Mouse (Mus musculus) midbrain, embryonic 13.5 days (tissue): ENCODE data around the gene Lrrc8b. TPM values are rescaled to one million over a fixed set of nuclear protein-coding genes. Genes with fewer than 3 reads are reported as not detected.

Source experiments
- ATAC-seq: fragments of 200-750 bp; cut with Nextera tagmentation; 2 replicates; pipeline ENCODE4 v1.8.0; 2017; ENCODE audit warnings: mild to moderate bottlenecking, moderate TSS enrichment, moderate library complexity
- H3K27ac ChIP-seq: fragments of 300-500 bp; sonication (generic); 2 replicates; pipeline ENCODE4 v1.5.1; 2015; ENCODE audit warnings: inconsistent platforms, mild to moderate bottlenecking, moderate library complexity
- H3K27me3 ChIP-seq: fragments of 300-500 bp; sonication (generic); 2 replicates; pipeline ENCODE4 v1.6.1; 2015; ENCODE audit warnings: mild to moderate bottlenecking, inconsistent platforms
- H3K36me3 ChIP-seq: fragments of 300-500 bp; sonication (generic); 2 replicates; pipeline ENCODE4 v1.6.1; 2015; ENCODE audit warnings: mild to moderate bottlenecking, inconsistent platforms
- H3K4me1 ChIP-seq: fragments of 300-500 bp; sonication (generic); replicated peaks from 2 replicates; pipeline ENCODE4 v1.6.1; 2015; ENCODE audit warnings: inconsistent platforms
- H3K4me2 ChIP-seq: fragments of 300-500 bp; sonication (generic); replicated peaks from 2 replicates; pipeline ENCODE4 v1.6.1; 2015; ENCODE audit warnings: moderate library complexity, mild to moderate bottlenecking, inconsistent platforms
- H3K4me3 ChIP-seq: fragments of 300-500 bp; sonication (generic); replicated peaks from 2 replicates; pipeline ENCODE4 v1.5.1; 2015; ENCODE audit warnings: mild to moderate bottlenecking, inconsistent platforms
- H3K9ac ChIP-seq: fragments of 300-500 bp; sonication (generic); replicated peaks from 2 replicates; pipeline ENCODE4 v1.6.1; 2015; ENCODE audit warnings: mild to moderate bottlenecking, inconsistent platforms
- H3K9me3 ChIP-seq: fragments of 300-500 bp; sonication (generic); 2 replicates; pipeline ENCODE4 v1.6.1; 2016; ENCODE audit warnings: mild to moderate bottlenecking, inconsistent platforms
- WGBS: fragments of 180-500 bp; shearing (Covaris S2); methylation state at CpG from one replicate; pipeline ENCODE4 v1.1.7; 2015; 5-methylcytosine and 5-hydroxymethylcytosine counted together
- polyA plus RNA-seq: library from polyadenylated mRNA; unstranded; fragments of >200 nt; fragmentation: Nextera tagmentation; extraction: Ambion mirVana; gene quantifications from 2 replicates; pipeline ENCODE4 v1.2.1, GENCODE M21; 2015

The Lrrc8b gene
- polyA plus RNA-seq, 1 experiment from 2014 or later, result 11.3 TPM

DNA sequence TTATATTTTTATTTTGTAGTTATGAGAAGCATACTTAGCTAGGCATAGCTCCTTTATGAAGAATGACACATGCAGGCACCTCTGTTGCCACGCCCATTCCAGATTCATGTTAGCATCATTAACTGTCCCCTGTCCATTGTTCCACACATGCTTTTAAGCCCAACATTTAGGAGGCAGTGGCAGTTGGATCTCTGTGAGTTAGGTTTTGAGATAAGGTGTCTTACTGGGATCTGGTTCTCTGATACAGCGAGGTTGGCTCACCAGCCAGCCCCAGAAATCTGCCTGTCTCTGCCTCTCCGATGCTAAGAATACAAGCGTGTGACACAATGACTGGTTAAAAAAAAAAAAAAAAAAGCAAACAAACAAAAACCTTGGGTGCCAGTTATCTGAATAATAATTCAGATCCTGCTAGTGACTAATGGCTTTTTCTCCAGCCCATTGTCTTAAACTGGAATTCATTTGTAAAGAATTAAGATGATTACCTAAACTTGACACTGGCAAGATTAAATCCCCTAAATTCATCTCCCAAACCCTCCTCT is 110.6 kb downstream of the Lrrc8b start:
- WGBS, result 91% methylated on average over 4 of the region's 4 CpGs
- ATAC-seq, result no peak
- H3K36me3 ChIP-seq, result peaks cover 6% of the 10 kb centered on the region
- H3K9me3 ChIP-seq, result no peaks in the 10 kb centered on the region
- H3K9ac ChIP-seq, result no peak overlapping the region
- H3K4me1 ChIP-seq, result no peaks in the 10 kb centered on the region
- H3K27ac ChIP-seq, result no peak overlapping the region
- no peak overlapping the region for H3K4me2 ChIP-seq
- no peak overlapping the region for H3K4me3 ChIP-seq
- no peaks in the 10 kb centered on the region for H3K27me3 ChIP-seq

GRCm38 (mm10) chr5:105526766-105527165 is 111.2 kb downstream of the Lrrc8b start:
- Histone ChIP-seq H3K9me3 (no peaks in the 10 kb centered on the region), H3K4me1 (no peaks in the 10 kb centered on the region), H3K27me3 (no peaks in the 10 kb centered on the region), H3K9ac (no peak overlapping the region), H3K36me3 (peaks cover 6% of the 10 kb centered on the region), H3K4me3 (no peak overlapping the region), H3K4me2 (no peak overlapping the region), H3K27ac (no peak overlapping the region)
- 96% methylated on average over 9 of the region's 9 CpGs for WGBS
- ATAC-seq, result no peak

- no peak for ATAC-seq
- Histone ChIP-seq H3K36me3 (peaks cover 6% of the 10 kb centered on the region), H3K27me3 (no peaks in the 10 kb centered on the region), H3K4me2 (no peak overlapping the region), H3K9me3 (no peaks in the 10 kb centered on the region), H3K4me1 (no peaks in the 10 kb centered on the region), H3K9ac (no peak overlapping the region), H3K27ac (no peak overlapping the region), H3K4me3 (no peak overlapping the region)
- WGBS, result 96% methylated on average over 23 of the region's 23 CpGs
Measured at GRCm38 (mm10) chr5:105527477-105528331, 112.1 kb downstream of the Lrrc8b start.

DNA sequence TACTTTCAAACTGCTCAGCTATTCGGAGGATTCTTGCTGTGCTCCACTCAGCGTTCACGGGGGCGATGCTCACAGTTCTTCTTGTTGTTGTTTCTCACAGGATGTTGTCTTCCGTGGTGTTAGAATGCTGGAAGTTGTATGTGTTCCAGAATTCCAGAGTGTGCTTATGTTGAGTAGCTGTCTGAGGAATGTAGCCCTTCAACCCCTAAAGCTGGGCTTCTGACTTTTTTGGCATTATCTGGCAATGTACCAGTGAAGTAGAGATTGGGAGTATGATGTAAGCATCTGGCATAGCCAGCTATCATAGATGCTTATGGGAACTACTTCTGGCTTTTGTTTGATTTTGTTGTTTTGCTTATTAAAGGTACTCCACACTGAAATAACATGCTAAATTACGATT is 115.0 kb downstream of the Lrrc8b start:
- ATAC-seq, result no peak
- Histone ChIP-seq H3K4me2 (no peak overlapping the region), H3K4me3 (no peak overlapping the region), H3K9me3 (no peaks in the 10 kb centered on the region), H3K27ac (no peak overlapping the region), H3K9ac (no peak overlapping the region), H3K27me3 (no peaks in the 10 kb centered on the region), H3K4me1 (no peaks in the 10 kb centered on the region), H3K36me3 (peaks cover 6% of the 10 kb centered on the region; the same call in 1 of the 2 replicates)
- WGBS, result 85% methylated on average over 6 of the region's 6 CpGs

GRCm38 (mm10) chr5:105535186-105535585 is 119.6 kb downstream of the Lrrc8b start:
- no peaks in the 10 kb centered on the region for H3K27me3 ChIP-seq
- 99% methylated on average over 3 of the region's 3 CpGs for WGBS
- ATAC-seq, result no peak
- H3K4me1 ChIP-seq, result no peaks in the 10 kb centered on the region
- H3K4me2 ChIP-seq, result no peak overlapping the region
- H3K9me3 ChIP-seq, result no peaks in the 10 kb centered on the region
- 0 out of 2 replicates have a peak, but pooled peaks cover 7% of the 10 kb centered on the region for H3K36me3 ChIP-seq
- H3K4me3 ChIP-seq, result no peak overlapping the region
- H3K9ac ChIP-seq, result no peak overlapping the region
- H3K27ac ChIP-seq, result no peak overlapping the region

- WGBS, result 91% methylated on average over 2 of the region's 2 CpGs
- Histone ChIP-seq H3K4me3 (no peak overlapping the region), H3K36me3 (0 out of 2 replicates have a peak, but pooled peaks cover 7% of the 10 kb centered on the region), H3K27ac (no peak overlapping the region), H3K9me3 (no peaks in the 10 kb centered on the region), H3K9ac (no peak overlapping the region), H3K4me2 (no peak overlapping the region), H3K4me1 (no peaks in the 10 kb centered on the region), H3K27me3 (no peaks in the 10 kb centered on the region)
- no peak for ATAC-seq
Measured at GRCm38 (mm10) chr5:105536172-105536571, 120.6 kb downstream of the Lrrc8b start.

DNA sequence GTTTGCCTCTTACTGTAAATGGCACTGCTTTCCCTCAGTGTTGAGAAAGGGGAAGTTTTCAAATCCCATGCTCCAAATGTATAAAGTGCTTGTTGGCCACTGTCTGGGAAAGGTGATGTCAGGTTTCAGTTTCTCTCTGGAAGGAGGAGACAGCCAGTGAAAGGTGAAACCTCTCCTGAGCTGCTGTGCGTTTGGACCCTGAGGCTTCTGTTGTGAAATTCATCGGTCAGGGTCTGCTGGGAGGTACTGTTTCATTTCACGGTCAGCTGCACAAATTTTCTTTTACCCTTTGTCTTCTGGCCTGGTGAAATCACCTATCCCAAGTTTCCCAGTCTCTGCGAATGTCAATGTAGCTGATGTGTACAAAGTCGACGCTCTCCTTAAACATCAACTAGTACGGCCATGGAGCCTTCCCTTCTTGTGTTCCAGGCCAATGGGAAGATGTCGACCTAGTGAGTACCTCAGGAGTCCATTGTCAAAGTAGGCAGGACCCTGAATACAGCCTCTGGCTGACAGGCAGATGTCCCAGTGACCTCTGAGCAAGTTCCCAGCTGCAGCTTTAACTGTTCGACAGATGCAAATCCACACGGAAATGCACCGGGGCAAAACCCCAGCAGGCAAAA is 121.6 kb downstream of the Lrrc8b start:
- no peaks in the 10 kb centered on the region for H3K27me3 ChIP-seq
- no peak overlapping the region for H3K27ac ChIP-seq
- no peak overlapping the region for H3K4me2 ChIP-seq
- no peaks in the 10 kb centered on the region for H3K9me3 ChIP-seq
- no peak overlapping the region for H3K9ac ChIP-seq
- H3K4me3 ChIP-seq, result no peak overlapping the region
- WGBS, result 73% methylated on average over 11 of the region's 11 CpGs
- no peaks in the 10 kb centered on the region for H3K4me1 ChIP-seq
- 0 out of 2 replicates have a peak, but pooled peaks cover 7% of the 10 kb centered on the region for H3K36me3 ChIP-seq
- ATAC-seq, result no peak

Other genes starting within 250 kb of the Lrrc8b start
- 0.36 and 0.74 TPM in 2 replicates for gene Gbp10, start 176.2 kb upstream of the Lrrc8b start, polyA plus RNA-seq
- 0.50 TPM in 1 of 2 replicates, not detected in the other for gene Gm43302, start 122.1 kb upstream of the Lrrc8b start, polyA plus RNA-seq
- gene Gbp6, start 122.1 kb upstream of the Lrrc8b start, polyA plus RNA-seq, result 2.0 and 2.7 TPM in 2 replicates
- 8.2 and 9.7 TPM in 2 replicates for gene Lrrc8c, start 103.6 kb downstream of the Lrrc8b start, polyA plus RNA-seq